Mouse (Mus musculus) adrenal gland, adult 2 months (tissue): ENCODE data around the gene Zfp423. TPM values are rescaled to one million over a fixed set of nuclear protein-coding genes. Genes with fewer than 3 reads are reported as not detected.
A peak's percentile ranks its signal among the peaks of the same experiment; 100 is the strongest.

Source experiments
- DNase-seq: peaks from one replicate; pipeline ENCODE4 v3.0.0; 2021
- polyA plus RNA-seq: library from polyadenylated mRNA; depleted of rRNA; stranded (reverse); fragments of >200 nt; gene quantifications from 2 replicates; pipeline ENCODE4 v1.2.3, GENCODE M21; 2012
- total RNA-seq, 2 experiments: library from RNA; stranded (reverse); gene quantifications; 2 replicates each; pipeline ENCODE4 v1.2.3; 2021

Zfp423 gene
- total and polyA plus RNA-seq, 3 experiments, result 17.5 to 28.1 (median 21.4) TPM

DNA sequence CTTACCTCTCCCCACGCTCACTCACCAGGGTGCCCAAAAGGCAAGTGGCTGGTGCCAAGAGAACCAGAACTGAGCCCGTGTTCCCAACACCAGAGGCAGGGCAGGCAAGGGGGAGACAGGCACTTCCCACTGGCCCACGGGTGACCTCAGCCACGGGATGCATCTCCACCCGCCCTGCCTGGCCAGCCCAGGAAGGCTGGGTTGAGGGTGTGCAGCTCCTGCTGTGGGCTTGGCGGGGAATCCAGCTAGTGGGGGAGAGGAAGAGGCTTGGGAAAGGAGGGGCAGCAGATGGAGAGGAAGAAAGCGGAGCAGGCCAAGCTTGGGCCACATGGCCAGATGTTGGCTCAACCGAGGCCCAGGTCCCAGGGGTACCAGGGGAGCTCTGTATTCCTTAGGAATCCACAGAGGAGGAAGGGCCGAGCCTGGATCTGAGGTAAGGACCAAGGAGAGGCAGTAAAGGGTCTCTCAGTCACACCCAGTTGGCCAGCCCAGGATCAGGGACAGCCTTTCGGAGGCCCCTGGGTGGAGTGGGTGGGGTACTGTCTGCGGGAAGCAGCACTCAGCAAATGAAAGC is 155.0 kb downstream of the Zfp423 start:
- peak; percentile 46 for DNase-seq

DNA sequence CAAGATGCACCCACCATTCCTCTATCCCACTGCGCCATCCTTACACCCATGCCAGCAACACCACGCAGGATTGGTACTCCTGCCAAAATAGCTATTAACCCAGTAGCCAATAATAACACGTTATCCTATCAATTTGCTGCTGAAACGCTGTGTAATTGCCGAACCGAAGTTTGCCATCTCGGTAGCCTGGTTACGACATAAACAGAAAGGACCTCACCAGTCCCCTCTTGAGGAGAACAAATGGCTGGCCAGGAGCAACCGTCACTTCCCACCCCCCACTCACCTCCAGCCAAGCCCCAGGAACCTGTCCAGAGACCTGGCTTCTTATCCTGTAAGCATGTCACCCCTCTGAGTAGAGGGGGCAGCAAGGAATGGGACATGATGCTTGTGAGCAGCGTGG is 156.0 kb downstream of the Zfp423 start:
- DNase-seq, result no peak

DNA sequence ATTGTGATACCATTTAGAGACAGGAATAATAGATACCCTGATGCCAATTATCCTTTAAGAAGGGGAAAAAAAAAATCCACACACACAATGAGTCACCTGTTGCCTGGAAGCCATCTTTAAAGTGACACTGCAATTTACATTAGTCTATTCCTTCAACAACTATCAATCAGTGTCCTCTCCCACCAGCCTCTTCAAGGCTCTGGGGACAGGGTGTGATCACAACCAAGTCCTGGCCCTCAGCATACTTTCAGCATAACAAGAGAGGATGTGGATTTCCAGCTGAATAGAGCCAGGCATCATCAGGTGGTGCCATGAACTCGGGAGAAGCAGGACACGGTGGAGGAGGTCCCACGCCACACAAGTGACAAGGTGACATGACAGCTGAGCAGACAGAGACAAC is 156.8 kb downstream of the Zfp423 start:
- DNase-seq, result no peak

DNA sequence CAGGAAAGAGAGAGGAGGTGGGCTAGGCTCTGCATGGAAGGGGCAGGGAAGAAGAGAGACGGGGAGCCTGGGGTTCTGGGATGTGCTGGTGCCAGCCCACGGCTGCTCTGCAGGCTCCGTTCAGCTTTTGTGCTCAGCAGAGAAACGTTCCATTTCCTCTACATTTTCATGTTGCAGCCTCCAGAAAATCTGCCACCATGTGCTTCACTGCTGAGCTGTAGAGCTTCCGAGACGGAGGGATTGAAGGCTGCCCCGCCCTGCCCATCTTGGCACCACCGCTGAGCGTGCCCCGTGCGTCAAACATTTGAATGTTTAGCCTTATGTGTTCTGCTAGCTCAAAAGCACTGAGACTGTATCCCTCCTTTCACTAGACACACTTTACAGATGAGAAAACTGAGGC is 159.3 kb downstream of the Zfp423 start:
- no peak for DNase-seq

DNA sequence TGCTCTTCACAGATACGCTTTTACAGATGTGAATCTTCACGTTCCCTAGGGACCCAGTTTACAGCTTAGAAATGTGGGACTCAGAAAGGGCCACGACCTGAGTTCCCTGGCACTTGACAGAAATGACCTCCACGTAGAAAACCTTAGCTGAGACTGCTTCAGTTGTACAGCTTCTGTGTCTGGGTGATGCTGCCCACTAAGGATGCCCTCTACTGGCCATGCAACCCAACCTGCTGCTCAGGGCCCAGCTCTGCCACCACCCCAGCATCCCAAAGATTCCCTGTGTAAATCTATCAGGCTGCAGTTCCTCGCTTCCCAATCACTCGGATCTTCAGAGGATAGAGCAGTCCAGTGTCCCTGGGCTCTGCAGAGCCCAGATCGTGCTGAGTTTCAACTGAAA is 163.2 kb downstream of the Zfp423 start:
- peak; percentile 50 for DNase-seq

DNA sequence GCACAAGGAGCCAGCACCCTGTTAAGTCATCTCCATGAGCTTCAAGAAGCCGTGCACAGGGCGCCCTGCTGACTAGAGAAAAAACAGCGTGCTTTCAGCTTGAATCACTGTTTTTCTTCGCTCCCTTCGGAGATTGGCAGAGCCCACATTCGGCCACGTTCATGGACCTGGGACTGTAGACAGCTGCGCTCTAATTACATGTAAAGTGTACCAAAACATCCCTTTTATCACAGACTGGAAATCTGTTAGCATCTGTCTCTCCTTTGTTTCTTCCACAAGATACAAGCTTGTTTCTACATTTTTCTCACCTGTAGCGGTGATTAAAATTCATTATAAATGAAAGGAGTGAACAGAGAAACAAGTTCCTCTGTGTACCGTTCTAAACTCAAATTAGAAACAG is 164.8 kb downstream of the Zfp423 start:
- DNase-seq, result no peak

DNA sequence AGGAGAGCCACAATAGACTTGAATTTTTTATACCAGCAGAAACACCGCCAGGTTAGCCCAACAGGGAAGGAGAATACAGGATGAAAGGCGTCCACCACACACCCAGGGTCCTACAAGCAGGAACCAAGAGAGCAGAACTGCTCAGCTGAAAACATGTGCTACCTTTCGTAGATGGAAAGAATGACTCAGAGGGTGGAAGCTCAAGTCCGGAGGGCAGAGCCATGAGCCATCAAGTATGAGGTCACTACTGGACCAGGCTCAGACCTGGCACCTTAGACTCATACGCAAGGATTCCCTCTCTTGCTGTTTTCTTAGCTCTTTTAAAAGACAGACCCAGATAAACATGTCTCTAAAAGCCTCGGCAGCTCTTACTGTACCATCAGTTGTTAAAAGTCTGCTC is 168.3 kb downstream of the Zfp423 start:
- peak; percentile 70 for DNase-seq

DNA sequence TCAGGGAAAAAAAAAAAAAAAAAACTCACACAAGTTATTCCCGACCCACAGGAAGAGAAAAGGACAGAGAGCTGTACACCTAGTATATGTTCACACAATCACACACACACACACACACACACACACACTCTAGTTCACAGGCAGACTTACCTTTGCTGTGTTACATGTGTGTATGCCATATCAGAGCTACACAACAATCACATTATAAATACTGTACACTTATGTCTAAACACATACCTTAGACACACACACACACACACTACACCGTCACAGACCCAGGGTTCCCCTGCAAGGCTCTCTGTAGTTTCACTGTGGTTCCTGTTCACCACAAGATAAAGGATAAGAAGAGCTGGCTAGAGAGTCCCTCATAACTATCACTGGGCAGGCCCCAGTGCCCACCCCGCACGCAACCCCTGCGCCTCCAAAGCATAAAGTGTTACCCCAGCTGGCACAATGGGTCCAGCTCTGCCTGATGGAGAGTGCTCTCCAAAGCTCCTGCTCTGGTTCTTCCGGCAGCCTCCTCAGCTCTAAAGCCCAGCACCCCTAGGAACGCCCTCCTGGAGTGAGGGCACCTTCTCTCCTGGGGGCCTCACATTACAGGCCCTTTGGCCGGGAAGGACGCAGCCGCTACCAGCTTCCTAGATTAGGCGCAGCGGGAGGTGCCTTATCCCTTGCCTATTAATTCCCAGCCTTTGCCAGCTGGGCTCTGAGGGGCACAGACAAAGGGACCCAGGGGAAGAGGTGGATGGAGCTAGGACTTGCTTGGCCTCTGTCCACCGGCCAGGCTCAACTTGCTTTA is 174.6 kb downstream of the Zfp423 start:
- no peak for DNase-seq

DNA sequence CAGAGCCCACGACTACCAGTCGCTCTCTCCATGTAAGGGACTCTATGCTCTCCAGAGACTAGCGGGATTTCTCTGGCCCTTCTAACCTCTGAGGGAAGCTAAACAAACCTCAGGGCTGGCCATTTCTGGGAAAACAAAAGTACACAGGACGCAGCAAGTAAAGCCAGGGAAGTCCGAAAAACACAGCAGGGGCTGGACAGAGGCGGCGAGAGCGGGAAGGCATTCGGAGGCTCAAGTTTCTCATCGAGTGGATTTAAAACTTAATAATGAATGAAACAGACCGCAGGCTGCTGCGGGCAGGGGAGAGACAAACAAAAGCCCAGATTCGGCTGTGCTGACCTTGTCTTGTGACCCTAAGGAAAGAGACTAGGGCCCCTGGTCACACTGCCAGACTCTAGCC is 175.2 kb downstream of the Zfp423 start:
- DNase-seq, result no peak

DNA sequence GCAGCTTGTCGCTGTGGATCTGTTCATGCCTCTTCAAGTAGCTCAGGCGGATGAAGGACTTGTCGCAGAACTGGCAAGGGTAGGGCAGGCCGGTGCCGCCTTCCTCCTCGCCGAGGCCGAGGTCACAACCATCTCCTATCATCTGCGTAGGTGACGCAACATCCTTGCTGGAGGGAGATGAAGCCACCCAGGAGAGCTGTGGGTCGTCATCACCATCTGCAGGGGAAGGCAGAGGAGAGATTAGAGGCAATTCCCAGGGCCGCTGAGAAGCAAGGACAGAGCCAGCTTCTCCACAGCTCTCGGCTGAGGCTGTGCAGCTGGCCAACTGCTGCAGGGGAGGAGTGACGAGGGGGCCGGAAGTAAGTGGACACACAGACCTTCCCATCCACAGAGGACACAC is 176.2 kb downstream of the Zfp423 start:
- DNase-seq, result peak; percentile 30

DNA sequence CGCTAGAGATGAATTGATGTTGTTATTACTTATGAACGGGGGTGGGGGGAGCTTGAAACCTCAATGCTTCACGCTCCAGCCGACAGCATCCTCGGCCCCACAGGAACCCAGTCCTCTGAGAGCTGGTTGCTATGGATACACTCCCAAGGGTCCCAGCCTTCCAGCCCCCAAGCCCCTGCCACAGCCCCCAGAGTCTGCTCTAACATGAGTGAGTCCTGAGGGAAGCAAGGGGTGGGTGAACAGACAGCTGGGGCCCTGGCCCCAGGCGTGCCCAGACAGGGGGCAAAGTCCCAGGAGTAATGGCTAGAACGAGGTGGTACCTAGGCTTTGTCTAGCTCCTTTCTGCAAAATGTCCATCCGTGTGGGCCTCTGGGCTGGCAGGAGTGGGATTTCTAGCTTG is 181.8 kb downstream of the Zfp423 start:
- DNase-seq, result no peak

DNA sequence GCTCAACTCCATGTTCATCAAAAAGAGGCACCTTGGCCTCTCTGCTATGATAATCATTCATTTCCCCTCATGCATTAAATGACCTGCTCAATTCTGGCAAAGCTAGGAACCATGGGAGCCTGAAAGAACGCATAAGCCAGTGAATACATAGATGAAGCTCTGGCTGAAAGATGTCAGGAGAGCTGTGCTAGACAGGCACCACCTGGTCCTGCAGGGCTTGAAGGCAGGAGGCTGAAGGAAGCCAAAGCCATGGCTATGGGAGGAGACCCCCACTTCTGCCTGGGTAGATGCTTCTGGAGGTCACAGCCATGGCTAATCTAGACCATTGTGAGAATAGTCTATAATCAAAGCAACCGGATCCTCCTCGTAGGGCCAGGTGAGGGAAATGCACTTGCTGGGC is 183.5 kb downstream of the Zfp423 start:
- DNase-seq, result no peak

DNA sequence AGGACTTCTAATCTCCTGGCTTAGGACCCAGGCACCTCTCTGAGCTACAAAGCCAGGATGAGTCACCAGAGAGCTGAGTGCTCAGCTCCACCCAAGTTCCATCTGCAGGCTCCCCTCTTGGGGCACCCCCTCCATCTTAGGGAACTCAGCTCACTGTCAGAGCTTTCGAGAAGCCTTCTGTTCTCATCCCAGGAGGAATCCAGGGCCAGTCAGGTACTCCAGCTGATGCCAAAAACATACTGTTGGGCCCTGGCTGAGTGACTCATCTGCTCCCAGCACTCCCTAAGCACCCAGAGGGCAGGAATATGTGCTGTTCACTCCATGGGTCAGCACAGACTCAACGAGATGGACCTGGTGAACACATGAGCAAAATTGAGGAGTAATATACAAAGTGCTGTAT is 184.4 kb downstream of the Zfp423 start:
- peak; percentile 18 for DNase-seq

DNA sequence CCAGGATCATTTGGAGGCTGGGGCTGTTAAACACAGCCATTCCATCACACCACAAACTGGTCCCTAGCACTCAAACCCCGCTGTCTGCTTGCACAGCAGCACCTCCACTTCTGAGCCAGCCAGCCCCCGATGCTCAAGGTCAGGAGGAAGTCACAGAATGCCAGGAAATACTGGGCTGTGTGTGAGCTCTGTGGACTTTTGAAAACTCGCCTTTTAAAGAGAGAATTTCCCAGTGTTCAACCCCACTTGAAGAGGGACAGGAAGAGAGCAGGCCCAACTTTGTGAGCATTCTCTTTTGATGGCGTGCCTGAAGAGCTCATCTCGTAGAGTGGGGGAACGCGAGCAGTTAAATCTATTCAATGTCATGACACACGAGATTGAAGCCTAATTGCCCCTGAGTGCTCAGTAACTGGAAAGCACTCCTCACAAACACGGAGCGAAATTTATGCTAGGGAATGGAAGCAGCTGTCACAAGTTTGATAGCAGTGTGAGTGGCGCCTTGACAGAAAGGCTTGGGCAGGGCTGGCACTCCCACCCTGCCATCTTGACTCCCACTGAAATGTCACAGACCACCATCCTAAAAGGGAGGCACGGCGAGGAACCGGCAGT is 186.4 kb downstream of the Zfp423 start:
- DNase-seq, result peak; percentile 23

DNA sequence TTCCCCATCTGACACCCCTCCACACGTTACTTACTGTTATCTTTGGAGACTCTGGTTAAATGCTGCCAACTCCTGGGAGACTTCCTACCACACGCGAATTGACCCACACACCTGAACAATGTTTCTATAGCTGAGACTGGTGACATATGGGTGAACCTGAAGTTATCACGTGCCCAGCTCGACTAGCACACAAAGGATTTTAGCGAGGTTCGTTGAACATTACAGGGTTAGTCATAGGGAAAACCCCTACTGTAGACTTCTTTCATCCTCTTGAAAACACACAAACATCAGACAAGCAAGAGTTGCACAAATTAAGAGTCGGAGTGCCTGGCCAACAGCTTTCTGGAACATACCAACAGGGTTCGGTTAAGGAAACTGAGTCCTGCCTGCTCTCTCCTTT is 191.5 kb downstream of the Zfp423 start:
- DNase-seq, result no peak

DNA sequence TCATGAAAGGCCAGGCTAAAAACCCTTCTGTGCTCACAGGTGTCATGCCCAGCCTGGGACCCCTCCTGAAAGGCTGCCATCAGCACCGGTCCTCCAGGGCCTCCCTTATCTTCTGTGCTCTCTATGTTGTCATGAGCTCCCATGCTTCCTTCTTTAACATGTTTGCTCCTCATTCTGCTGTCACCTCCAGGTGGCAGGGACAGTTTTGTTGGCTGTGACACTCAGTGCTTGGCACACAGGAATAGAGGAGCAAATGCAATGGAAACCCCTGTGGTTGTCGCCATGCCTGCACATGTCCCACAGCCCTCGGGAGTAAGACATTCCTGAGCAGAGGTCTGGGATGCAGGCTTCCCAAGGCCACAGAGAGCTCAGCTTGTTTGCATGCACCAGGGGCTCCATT is 194.1 kb downstream of the Zfp423 start:
- no peak for DNase-seq

DNA sequence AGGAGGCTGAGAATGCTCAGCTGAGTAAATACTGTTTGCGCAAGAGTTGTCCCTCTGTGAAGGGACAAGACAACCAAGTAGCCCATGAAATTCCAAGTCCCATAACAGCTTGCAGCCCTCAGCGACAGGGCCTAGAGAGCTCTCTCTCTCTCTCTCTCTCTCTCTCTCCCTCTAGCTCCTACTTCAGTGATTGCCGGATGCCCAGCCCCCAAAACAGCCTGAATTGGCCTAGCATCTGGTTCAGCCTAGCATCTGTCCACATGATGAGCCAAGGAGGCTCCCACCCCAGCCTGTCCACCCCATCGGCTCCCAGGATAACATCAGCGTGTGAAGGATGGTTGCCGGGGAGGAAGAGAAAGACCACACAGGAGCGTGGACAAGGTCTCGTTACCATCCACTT is 200.6 kb downstream of the Zfp423 start:
- no peak for DNase-seq

DNA sequence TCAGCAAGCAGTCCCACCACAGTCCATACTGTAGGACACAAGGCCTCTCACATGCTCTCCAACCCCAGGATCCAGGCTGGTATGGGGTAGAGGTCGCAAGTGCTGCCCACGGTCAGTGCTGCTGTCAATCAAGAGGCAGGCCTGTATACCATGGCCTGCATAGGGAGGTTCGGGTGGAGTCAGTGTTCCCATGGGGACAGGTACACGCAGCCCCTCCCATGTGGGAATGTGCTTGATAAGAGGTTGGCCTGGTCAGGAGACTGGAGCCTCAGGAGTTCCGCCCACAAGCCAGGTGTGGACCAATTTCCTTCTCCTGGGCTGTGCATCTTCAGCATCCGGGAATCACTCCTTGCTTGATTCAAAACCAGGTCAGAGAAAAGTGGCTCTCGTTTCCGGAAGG is 204.5 kb downstream of the Zfp423 start:
- DNase-seq, result no peak

DNA sequence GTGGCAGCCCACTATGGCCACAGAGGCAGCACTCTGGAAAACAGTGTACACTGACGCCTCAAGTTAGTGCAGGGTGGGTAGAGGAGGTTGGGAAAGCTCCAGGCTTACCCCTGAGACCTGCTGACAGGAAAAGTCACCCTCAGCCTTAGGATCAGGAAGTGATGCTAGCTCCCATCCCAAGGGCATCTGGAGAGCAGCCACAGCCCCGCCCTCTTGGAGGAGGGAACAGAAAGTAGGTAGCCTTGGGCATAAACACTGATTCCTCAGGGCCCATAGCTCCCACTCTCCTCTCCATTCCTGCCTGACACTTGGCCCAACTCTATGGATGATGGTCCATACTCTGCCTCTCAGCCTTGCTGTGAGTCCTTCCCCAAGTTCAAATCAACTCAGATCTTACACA is 205.8 kb downstream of the Zfp423 start:
- DNase-seq, result peak; percentile 65

DNA sequence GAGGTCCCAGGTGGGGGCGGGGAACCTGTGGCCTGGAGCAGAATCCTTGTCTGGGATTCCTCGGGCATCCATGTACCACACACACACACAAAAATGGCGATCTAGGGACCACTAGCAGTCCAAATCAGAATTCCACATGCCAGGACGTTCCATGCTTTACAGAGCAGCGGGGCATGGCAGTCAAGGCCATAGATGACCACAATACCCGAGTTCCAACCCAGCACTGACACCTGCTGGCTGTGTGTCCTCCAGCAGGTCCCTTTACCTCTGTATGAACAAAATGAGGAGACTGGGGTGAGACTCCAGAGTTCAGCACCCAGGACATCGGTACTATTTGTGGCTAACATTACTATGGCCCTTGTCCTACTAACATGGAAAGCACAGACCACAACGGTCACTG is 206.2 kb downstream of the Zfp423 start:
- DNase-seq, result peak; percentile 36

DNA sequence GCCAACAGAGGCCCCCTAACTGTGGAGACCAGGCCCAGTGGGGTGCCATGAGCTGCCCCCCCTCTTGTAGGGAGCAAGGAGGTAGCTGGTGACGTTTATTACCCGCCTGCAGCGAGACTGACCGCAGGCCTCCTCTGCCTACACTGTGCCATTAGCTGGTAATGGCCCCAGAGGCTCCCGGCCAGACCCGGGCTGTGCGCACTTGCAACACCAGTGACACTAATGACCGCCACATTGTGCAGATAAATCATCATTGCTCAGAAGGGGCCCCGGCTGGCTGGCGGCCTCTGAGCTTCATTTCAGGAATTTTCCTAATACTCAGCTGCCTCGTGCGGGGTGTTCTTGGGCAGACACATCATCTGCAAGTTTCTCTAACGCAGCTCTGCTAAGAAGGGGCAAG is 206.7 kb downstream of the Zfp423 start:
- peak; percentile 60 for DNase-seq

DNA sequence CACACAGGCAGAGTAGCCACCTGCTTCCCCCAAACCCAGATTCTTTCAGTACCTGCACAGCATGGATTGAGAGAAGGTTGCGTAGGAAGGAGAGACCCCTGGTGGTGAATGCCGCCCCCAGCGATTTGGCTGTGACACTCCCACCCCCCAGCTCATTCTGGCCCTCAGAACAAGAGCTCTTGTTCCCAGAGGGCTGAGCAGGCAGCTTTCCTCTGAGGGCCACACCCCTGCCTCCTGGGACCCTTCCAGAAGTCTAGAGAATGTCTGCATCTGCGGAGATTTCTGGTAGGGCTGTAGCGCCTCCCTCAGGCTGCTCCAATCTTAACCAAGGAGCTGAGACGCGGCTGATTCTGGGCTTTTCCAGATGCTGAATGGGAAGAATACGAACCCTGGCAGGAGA is 211.8 kb downstream of the Zfp423 start:
- DNase-seq, result no peak

DNA sequence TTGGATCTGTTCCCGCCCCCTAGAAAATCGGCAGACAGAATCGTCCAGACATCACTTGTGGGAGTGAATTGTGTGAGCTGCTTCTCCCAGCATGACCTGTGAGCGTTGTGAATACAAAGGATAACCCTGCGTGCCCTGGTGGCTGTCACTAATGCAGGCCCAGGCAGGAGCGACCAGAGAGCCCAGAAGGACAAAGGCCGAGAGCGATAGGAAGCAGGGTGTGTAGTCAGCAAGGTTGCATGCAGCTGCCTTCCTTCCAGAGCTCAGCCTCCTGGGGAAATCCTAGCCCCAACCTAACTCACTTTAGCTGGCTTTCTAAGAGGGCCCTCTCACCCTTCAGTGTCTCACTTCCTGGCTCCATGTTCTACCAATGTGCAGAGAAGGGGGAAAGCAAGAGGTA is 212.3 kb downstream of the Zfp423 start:
- no peak for DNase-seq

DNA sequence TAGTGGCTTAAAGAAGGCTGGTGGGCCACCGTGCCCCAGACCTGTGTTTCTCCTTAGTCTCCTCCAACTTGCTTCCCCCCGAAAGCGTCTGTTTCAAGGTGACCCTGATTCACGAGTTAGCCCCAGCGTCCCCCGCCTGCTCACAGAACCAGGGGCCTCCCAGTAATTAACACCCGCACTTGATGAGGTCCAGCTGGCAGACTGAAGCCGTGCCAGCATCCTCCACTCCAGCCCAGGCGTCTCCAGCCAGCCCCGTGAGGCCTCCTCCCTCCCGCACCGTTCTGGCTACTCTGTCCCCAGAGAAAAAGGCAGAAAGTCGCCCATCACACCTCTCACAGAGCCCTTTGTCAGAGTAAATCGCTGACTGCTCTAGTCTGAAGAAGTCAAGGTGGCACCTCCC is 213.3 kb downstream of the Zfp423 start:
- peak; percentile 13 for DNase-seq
